Mouse (Mus musculus): ENCODE results near the gene Nxn. TPM values are rescaled to one million over a fixed set of nuclear protein-coding genes. Genes with fewer than 3 reads are reported as not detected.
A peak's percentile ranks its signal among the peaks of the same experiment; 100 is the strongest.

The Nxn gene
- 107 TPM for polyA plus RNA-seq (2021)

DNA sequence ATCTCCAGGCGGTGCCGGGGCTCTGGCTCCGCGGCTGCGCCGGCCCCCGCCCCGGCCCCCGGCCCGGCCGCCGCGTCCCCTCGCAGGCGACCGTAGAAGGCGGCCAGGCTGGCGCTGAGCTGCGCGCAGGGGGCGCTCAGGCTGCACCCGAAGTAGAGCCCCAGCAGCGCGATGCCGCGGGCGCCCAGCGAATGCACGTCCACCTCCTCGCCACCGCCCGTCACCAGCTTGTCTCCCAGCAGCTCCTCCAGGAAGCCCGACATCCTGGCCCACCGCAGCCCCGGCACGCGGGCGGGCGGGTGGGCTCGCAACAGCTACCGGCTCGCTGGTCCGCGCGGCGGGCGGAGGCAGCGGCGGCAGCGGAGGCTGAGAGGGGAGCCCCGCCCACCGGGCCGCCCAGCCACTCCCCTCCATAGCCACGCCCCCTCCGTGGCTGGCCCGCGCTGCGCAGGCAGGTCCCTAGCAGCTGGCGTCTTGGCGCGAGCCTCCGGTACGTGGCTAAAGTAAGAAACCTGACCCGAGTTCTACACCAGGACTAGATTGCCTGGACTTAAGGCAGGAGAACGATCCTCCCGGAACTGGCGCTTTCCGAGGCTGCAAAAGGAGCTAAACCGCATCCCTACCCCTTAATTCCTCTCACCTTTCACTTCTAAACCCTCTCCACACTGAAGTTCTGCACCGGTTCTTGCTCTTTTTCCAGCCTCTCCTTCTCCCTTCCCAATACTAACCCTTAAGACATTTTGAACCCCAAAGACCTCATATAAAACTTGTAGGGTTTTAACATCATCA is at the start of gene Nxn:
Nxn (minus strand) TSS at position 343 of the 789 bp plus-strand sequence.
- ATAC-seq (peak; percentile 80), DNase-seq (ENCODE audit: low read depth, low spot score) (no peak)
- peak; percentile 66 for TF ChIP-seq CTCF (IDR thresholded peaks at IDR 0.05)
- POLR2A ChIA-PET: interaction anchor here (1.0 to 2.1 kb wide), 13 partner anchors 12 to 155 kb away, joined by 3 to 8 read pairs (median 4); partner anchors contain the start of genes Glod4 and Mrm3
- CTCF ChIA-PET: interaction anchor here (0.7 to 3.1 kb wide), 15 partner anchors 10 to 155 kb away, joined by 3 to 45 read pairs (median 4); partner anchors contain the start of genes Glod4 and Mrm3
- H3K27me3 ChIP-seq: no peaks in the 10 kb centered on the region
- in situ Hi-C loops (cut with MboI; ENCODE audit: low pct_unique_long_range_greater_than_20kb): loop anchor here (5.0 kb wide), 1 partner anchor 82 kb away; no protein-coding TSS in a partner anchor

DNA sequence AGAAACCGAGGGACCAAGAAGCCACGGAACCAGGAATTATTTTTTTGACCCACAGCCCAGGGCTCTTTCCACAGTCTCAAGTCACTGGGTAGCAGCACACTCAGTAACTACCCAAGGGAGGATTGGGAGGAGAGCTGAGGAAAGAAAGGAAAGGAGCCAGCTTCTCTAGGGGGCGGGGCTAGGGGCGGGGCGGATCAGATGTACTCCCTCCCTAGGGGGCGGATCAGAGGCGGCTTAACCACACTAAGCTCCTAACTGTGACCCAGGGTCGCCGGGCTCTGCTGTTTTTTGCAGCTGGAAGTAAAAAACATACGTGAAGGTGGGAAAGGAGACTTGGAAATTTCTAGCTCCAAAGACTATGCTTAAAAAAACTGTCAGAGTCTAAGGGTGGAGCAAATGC is 47.3 kb upstream of the Nxn start:
- TF ChIP-seq CTCF (IDR thresholded peaks at IDR 0.05): no peak
- POLR2A ChIA-PET: no interaction called here
- ATAC-seq (no peak), DNase-seq (ENCODE audit: low read depth, low spot score) (no peak)
- in situ Hi-C loops (cut with MboI; ENCODE audit: low pct_unique_long_range_greater_than_20kb): no loop called here
- H3K27me3 ChIP-seq: no peaks in the 10 kb centered on the region
- CTCF ChIA-PET: interaction anchor here (1.0 to 1.6 kb wide), 4 partner anchors 10 to 200 kb away, joined by 3 to 5 read pairs (median 4); no protein-coding TSS in a partner anchor

DNA sequence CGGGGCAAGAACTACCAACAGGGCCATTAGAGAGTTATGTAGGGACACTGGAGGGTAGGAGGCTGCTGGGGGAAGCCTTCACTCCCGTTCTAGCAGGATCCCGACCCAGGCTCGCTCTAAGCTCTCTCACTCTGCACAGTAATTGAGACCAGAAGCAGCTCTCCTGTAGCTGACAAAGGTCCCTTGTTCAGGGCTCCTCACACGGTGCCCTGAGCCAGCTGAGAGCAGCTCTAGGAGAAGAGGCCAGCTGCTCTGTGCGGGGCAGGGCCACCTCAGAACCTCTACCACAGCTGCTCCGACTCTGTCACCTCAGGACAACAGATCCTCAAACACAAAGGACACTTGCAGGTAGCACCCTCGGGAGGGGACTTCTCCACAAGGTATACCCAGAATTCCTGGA is 46.5 kb upstream of the Nxn start:
- ChIA-PET POLR2A (no interaction called here), CTCF (interaction anchor here (1.1 to 1.6 kb wide), 2 partner anchors 11 to 201 kb away, joined by 3 to 5 read pairs; no protein-coding TSS in a partner anchor)
- no peak for TF ChIP-seq CTCF (IDR thresholded peaks at IDR 0.05)
- no peak for ATAC-seq
- no peak for DNase-seq (ENCODE audit: low read depth, low spot score)
- no peaks in the 10 kb centered on the region for H3K27me3 ChIP-seq
- in situ Hi-C loops (cut with MboI; ENCODE audit: low pct_unique_long_range_greater_than_20kb): no loop called here

DNA sequence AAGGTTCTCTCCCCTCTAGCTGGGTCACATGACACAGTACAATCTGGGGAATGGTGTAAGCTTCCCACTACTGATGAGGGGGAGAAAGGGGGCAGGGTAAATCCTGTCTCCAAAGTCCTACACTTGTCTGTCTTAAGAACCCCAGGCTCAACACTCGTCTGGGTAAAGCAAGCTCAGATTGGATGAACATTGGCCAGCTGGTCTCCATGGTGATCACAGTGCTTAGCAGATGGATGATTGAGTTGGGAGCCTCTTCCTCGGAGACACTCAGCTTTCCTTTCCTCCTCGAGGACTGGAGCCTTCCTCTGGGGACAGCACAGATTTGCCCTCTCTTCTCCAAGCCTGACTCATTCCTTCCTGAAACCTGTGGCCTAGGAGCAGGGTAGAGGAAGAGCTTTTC is 40.7 kb upstream of the Nxn start:
- in situ Hi-C loops (cut with MboI; ENCODE audit: low pct_unique_long_range_greater_than_20kb): no loop called here
- DNase-seq (ENCODE audit: low read depth, low spot score) (no peak), ATAC-seq (no peak)
- ChIA-PET CTCF (interaction anchor here (2.5 kb wide), 1 partner anchor 16 kb away, joined by 21 read pairs; no protein-coding TSS in a partner anchor), POLR2A (no interaction called here)
- H3K27me3 ChIP-seq: no peaks in the 10 kb centered on the region
- TF ChIP-seq CTCF (IDR thresholded peaks at IDR 0.05): no peak

DNA sequence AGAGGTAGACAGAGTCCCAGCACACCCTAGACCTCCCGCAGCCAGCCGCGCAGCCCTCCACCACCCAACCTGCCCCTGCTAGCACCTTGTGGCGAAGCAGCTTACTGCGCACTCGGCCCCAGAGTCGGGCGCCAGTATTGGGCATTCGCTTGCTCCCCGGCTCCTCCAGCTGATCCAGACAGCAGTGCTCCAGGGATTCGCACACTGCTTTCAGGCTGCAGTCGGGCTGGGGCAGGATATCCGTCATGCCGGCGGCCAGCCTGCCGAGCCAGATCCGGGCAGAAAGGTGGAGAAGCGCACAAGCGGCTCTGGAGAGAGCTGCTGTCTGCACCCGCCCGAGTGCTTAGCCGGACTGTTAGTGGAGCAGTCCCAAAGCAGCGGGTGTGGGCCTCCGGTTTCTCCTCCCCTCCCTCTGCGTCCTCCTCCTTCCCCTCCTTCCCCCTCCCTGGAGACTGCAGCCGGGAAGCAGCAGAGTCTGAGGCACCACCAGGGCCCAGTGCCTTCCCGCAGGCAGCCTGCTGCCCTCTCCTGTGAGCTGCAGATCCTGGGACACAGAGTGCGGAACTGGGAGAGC is 38.0 kb upstream of the Nxn start:
- in situ Hi-C loops (cut with MboI; ENCODE audit: low pct_unique_long_range_greater_than_20kb): no loop called here
- no peaks in the 10 kb centered on the region for H3K27me3 ChIP-seq
- TF ChIP-seq CTCF (IDR thresholded peaks at IDR 0.05): no peak
- no peak for ATAC-seq
- CTCF ChIA-PET: interaction anchor here (0.7 kb wide), 1 partner anchor 10 kb away, joined by 3 read pairs; no protein-coding TSS in a partner anchor
- POLR2A ChIA-PET: no interaction called here
- DNase-seq (ENCODE audit: low read depth, low spot score): no peak

DNA sequence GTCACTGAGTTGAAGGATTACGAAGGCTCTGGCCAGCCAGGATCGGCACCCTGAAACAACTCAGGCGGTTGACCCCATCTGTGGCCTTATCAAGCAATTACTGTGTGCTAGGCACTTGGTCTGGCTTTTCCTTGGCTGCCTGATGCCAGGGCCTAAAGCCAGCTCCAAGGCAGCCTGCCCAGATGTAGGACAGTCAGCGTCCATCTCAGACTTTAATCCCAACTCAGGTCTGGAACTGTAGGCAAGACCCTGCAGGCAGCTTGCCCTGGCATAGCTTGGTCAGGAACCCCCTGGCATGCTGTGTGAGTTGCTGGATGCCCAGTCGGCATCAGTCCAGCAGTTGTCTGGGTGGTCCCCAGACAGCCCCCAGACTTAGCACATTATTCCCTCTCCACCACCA is 37.1 kb upstream of the Nxn start:
- ChIA-PET POLR2A (no interaction called here), CTCF (no interaction called here)
- no peaks in the 10 kb centered on the region for H3K27me3 ChIP-seq
- TF ChIP-seq CTCF (IDR thresholded peaks at IDR 0.05): no peak
- in situ Hi-C loops (cut with MboI; ENCODE audit: low pct_unique_long_range_greater_than_20kb): no loop called here
- ATAC-seq: no peak
- no peak for DNase-seq (ENCODE audit: low read depth, low spot score)

DNA sequence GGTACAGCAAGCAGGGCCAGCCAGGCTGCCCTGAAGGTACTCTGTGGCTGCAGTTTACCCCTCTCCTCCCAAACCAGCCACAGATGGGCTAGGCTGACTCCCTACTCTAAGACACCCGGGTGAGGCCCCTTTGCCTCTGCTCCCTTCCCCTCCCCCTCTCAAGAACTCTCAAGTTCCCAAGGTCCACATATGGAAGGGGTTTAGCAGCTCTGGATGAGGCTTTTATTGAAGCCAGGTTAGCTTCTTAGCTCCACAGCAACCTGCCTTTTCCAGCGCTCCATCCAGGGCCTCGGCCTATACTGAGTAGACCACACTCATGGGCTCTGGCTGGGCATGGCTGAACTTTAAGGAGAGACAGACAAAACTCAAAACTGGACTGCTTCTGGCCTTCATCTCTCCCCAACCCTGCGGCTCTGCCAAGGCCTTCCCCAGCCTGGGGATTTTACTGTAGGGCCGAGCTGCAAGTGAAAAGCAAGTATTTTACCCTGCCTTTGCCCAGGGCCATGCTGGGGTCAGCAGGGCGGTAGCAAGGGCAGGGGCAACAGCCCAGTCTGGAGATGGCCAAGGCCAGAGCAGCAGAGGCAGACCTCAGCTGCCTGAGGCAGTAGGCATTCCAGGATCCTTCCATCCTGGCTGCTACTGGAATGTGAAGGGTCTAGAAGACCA is 31.2 kb upstream of the Nxn start:
- H3K27me3 ChIP-seq: no peaks in the 10 kb centered on the region
- ATAC-seq (no peak), DNase-seq (ENCODE audit: low read depth, low spot score) (no peak)
- ChIA-PET CTCF (interaction anchor here (1.2 kb wide), 1 partner anchor 67 kb away, joined by 4 read pairs; no protein-coding TSS in a partner anchor), POLR2A (interaction anchor here (0.7 to 1.3 kb wide), 4 partner anchors 8 to 23 kb away, joined by 3 to 4 read pairs (median 4); no protein-coding TSS in a partner anchor)
- TF ChIP-seq CTCF (IDR thresholded peaks at IDR 0.05): no peak
- in situ Hi-C loops (cut with MboI; ENCODE audit: low pct_unique_long_range_greater_than_20kb): no loop called here

DNA sequence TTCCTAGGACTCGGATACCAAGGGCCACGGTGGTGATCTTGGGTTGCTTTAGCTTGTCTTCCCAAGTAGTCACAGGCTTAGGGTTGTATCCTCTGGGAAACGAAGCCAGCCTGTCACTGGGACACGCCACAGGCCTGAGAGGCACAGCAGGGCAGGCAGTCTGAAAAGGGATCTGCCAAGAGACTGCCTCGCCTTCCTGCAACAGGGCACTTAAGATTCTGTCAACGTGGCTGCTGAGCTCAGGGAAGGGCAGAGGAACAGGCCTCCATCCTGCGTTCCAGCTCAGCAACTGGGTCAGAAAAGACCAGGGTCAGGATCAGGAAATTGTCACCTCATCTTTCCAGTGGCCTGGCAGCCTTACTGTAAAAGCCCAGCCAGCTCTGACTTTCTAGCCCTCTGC is 30.6 kb upstream of the Nxn start:
- no peaks in the 10 kb centered on the region for H3K27me3 ChIP-seq
- CTCF ChIA-PET: interaction anchor here (1.2 to 1.5 kb wide), 3 partner anchors 8 to 67 kb away, joined by 3 to 4 read pairs (median 4); no protein-coding TSS in a partner anchor
- TF ChIP-seq CTCF (IDR thresholded peaks at IDR 0.05): no peak
- ATAC-seq: no peak
- no peak for DNase-seq (ENCODE audit: low read depth, low spot score)
- in situ Hi-C loops (cut with MboI; ENCODE audit: low pct_unique_long_range_greater_than_20kb): no loop called here
- POLR2A ChIA-PET: interaction anchor here (0.7 kb wide), 2 partner anchors 15 to 23 kb away, joined by 3 read pairs; no protein-coding TSS in a partner anchor

DNA sequence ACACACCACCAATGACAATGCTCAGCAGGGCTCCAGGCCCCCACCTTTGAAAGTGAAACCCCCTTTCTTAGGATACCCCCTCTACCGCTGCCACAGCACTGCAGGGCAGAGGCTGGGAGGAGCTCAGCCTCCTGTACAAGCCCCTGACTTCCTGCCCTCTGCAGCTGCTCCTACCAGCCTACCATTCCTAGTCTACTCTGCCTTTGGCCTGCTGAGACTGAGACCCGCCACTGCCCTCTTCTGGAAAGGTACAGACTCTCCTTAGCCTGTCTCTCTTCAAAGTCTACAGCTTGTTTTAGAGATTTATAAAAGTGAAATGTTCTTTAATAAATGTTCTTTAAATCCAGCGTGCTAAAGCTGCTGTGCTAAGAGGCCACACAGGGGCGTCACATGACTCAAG is 30.1 kb upstream of the Nxn start:
- ChIA-PET CTCF (interaction anchor here (1.2 to 1.5 kb wide), 3 partner anchors 9 to 68 kb away, joined by 3 to 4 read pairs (median 4); no protein-coding TSS in a partner anchor), POLR2A (interaction anchor here (0.7 to 1.1 kb wide), 2 partner anchors 24 to 42 kb away, joined by 3 read pairs; no protein-coding TSS in a partner anchor)
- DNase-seq (ENCODE audit: low read depth, low spot score): no peak
- ATAC-seq: no peak
- in situ Hi-C loops (cut with MboI; ENCODE audit: low pct_unique_long_range_greater_than_20kb): no loop called here
- no peak for TF ChIP-seq CTCF (IDR thresholded peaks at IDR 0.05)
- H3K27me3 ChIP-seq: no peaks in the 10 kb centered on the region

DNA sequence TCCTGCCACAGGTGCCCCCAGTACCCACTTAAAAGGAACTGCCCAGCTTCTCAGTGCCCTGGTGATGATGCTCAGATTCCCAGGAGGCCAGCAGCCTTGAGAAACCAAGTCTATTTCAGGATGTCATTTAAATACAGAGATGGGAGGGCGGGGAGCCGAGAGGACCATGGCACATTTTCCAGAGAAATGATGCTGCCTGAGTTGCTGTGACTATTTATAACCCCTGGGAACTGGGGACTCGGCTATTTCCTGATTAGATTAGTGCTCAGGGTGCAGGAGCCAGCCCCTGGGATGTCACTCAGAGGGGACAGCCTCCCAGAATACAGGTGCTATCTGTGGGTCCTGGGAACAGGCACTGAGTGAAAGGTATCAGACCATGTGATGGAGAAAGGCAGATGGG is 28.8 kb upstream of the Nxn start:
- ChIA-PET POLR2A (no interaction called here), CTCF (no interaction called here)
- ATAC-seq (no peak), DNase-seq (ENCODE audit: low read depth, low spot score) (no peak)
- in situ Hi-C loops (cut with MboI; ENCODE audit: low pct_unique_long_range_greater_than_20kb): no loop called here
- TF ChIP-seq CTCF (IDR thresholded peaks at IDR 0.05): no peak
- no peaks in the 10 kb centered on the region for H3K27me3 ChIP-seq
